Mouse (Mus musculus): ENCODE data around the gene Hipk4.

GRCm38 (mm10) chr7:27483860-27484259 is 39.2 kb upstream of the Hipk4 start:
- TF ChIP-seq CTCF (IDR thresholded peaks at IDR 0.05; ENCODE audit: low read depth) (no peak), EP300 (IDR thresholded peaks at IDR 0.05; ENCODE audit: low read depth) (no peak)
